Mouse (Mus musculus): ENCODE results near the gene Tmx2. TPM values are rescaled to one million over a fixed set of nuclear protein-coding genes. Genes with fewer than 3 reads are reported as not detected.
"Not testable (repeated sequence)": the region's sequence is repeated elsewhere in the genome, so short reads cannot be mapped to it uniquely, and the experiment has no call there.

The Tmx2 gene
- polyA plus RNA-seq (2021), result 244 TPM

DNA sequence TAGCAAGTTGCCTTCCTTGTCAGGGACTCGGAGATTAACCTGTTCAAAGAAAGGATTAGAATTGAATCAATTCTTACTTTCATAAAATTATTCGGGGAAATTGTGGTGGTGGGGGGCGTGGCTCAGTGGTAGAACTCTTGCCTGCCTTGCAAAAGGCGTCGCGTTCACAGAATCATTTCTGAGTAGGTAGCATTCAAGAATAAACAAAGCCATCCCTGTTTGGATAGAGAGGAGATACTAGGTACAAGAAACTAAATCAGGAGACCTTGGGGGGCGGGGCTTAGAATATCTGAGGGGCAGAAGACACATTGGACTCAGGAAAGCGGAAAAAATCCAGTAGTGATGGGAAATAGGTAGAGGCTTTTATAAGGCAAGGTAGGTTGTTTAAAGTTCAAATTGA lies at the start of gene Tmx2:
Gene Tmx2, minus strand, starts transcription at position 125 of the 400 bp plus-strand sequence.
- ChIA-PET POLR2A (no interaction called here), CTCF (interaction anchor here (0.7 kb wide), 1 partner anchor 20 kb away, joined by 3 read pairs; no protein-coding TSS in a partner anchor)
- ATAC-seq (no peak), DNase-seq (ENCODE audit: low read depth, low spot score) (no peak)
- in situ Hi-C loops (cut with MboI; ENCODE audit: low pct_unique_long_range_greater_than_20kb), result no loop called here
- no peak for TF ChIP-seq CTCF (IDR thresholded peaks at IDR 0.05)
- no peaks in the 10 kb centered on the region for H3K27me3 ChIP-seq

DNA sequence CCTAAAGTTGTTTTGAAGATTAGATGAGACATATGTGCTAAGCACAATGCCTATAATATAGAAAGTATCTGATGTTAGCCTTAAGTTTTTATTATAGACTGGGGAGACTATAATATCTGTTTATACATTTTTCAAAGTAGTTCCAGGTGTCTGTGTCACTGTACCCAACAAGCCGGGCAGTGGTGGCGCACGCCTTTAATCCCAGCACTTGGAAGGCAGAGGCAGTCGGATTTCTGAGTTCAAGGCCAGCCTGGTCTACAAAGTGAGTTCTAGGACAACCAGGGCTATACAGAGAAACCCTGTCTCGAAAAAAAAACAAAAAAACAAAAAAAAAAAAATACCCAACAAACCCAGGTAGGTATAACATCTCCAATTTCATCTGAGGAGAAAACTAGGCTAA lies 49.3 kb upstream of the Tmx2 start:
- in situ Hi-C loops (cut with MboI; ENCODE audit: low pct_unique_long_range_greater_than_20kb); POLR2A ChIA-PET; ATAC-seq; H3K27me3 ChIP-seq; DNase-seq (ENCODE audit: low read depth, low spot score); CTCF ChIA-PET: not testable (repeated sequence)

DNA sequence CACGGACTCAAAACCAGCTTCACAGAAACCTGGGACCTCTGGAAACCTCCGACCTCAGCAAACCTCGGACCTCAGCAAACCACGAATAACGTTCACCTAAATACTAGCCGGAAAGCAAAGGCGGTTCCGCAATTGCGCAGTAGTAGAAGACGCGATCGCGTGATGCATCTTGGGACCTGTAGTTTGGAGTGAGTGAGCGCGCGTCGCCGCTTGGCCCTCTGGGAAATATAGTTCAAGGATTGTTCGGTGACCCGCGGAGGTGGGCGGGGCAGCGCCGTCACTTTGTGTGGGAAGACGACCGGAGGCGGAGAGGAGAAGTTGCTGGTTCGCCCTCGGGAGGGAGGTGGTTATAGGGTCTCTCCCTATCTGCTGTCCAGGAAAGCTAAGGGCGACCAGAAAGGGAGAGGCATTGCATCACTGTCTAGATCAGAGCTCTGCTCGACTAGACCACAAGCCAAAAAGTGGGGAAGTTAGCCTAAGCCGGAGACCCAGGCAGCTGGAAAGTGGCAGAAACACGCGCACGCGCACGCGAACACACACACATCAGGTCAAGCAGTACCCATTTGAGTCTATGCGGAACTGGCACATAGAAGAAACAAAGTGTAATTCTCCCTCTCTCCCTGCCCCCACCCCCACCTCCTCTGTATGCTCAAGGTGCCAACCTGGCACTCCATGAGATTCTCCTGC lies 48.4 kb upstream of the Tmx2 start, which contains the start of gene Clp1:
Gene Clp1, minus strand, starts transcription at position 179 of the 687 bp plus-strand sequence.
- DNase-seq (ENCODE audit: low read depth, low spot score), result peak; percentile 59
- ATAC-seq, result peak; percentile 93
- CTCF ChIA-PET, result no interaction called here
- H3K27me3 ChIP-seq, result no peaks in the 10 kb centered on the region
- POLR2A ChIA-PET, result interaction anchor here (0.8 to 1.6 kb wide), 4 partner anchors 7 to 16 kb away, joined by 3 to 7 read pairs (median 4); partner anchors contain the start of genes Gm19426 and Ypel4
- no peak for TF ChIP-seq CTCF (IDR thresholded peaks at IDR 0.05)
- in situ Hi-C loops (cut with MboI; ENCODE audit: low pct_unique_long_range_greater_than_20kb), result no loop called here

DNA sequence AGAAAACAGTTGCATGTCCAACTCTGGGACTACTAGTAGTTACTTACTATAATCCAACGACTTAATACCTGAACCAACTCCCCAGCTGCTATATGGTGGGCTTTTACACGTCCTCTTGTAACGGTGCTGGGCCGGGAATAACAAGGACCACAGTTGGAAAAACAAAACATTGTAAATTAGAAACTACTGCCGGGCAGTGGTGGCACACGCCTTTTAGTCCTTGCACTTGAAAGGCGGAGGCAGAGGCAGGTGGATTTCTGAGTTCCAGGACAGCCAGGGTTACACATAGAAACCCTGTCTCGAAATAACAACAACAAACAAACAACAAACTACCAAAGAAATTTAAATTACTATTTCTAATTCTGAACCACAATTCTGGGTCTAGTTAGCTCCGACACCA lies 47.8 kb upstream of the Tmx2 start:
- H3K27me3 ChIP-seq, result no peaks in the 10 kb centered on the region
- in situ Hi-C loops (cut with MboI; ENCODE audit: low pct_unique_long_range_greater_than_20kb), result no loop called here
- ChIA-PET CTCF (no interaction called here), POLR2A (interaction anchor here (0.8 to 1.6 kb wide), 4 partner anchors 7 to 17 kb away, joined by 3 to 7 read pairs (median 4); partner anchors contain the start of genes Gm19426 and Ypel4)
- DNase-seq (ENCODE audit: low read depth, low spot score) (no peak), ATAC-seq (no peak)
- TF ChIP-seq CTCF (IDR thresholded peaks at IDR 0.05), result no peak

DNA sequence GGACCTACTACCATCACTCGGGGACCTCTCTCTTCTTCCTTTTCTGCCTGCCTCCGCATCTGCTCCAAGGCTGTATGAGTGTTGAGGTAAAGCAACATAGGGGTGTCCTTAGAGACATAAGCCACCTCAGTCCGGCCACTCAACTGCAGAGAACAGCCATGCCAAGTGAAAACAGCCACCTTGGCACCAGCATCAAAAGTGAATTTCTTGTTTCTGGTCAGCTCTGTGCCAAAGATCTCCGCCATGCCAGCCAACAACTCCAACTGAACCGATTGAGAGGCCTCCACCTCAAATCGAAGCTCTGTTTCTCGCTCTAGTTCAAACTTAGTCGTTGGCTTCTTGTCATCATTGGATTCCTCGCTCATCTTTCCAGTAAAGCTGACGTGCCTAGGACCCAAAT lies 46.8 kb upstream of the Tmx2 start:
- ChIA-PET CTCF (no interaction called here), POLR2A (interaction anchor here (1.3 kb wide), 1 partner anchor 8 kb away, joined by 3 read pairs; the partner anchor contains the start of gene Ypel4)
- no peak for TF ChIP-seq CTCF (IDR thresholded peaks at IDR 0.05)
- no peaks in the 10 kb centered on the region for H3K27me3 ChIP-seq
- in situ Hi-C loops (cut with MboI; ENCODE audit: low pct_unique_long_range_greater_than_20kb), result no loop called here
- ATAC-seq, result no peak
- no peak for DNase-seq (ENCODE audit: low read depth, low spot score)

- no peaks in the 10 kb centered on the region for H3K27me3 ChIP-seq
- in situ Hi-C loops (cut with MboI; ENCODE audit: low pct_unique_long_range_greater_than_20kb), result no loop called here
- TF ChIP-seq CTCF (IDR thresholded peaks at IDR 0.05), result no peak
- ChIA-PET CTCF (interaction anchor here (0.6 kb wide), 1 partner anchor 19 kb away, joined by 3 read pairs; no protein-coding TSS in a partner anchor), POLR2A (interaction anchor here (0.5 kb wide), 1 partner anchor 50 kb away, joined by 3 read pairs; no protein-coding TSS in a partner anchor)
- no peak for ATAC-seq
- no peak for DNase-seq (ENCODE audit: low read depth, low spot score)
Measured at GRCm38 (mm10) chr2:84723856-84724255, 44.9 kb upstream of the Tmx2 start.

DNA sequence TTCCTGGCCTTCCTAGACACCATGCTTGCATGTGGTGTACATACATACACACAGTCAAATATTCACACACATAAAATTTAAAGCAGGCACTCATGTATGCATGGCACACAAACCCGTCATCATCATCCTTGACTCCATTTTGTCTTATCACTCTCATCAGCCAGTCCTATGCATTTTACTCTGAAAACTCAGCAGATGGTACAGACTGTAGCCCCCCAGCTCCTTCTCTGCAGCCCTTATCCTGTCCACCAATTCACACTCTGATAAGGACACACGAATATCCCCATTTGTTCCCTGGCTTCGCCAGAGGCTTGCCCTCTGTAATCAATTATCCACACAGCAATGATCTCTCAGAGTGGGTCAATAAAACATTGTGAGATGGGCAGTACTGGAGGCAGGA lies 42.2 kb upstream of the Tmx2 start:
- CTCF ChIA-PET, result no interaction called here
- ATAC-seq (no peak), DNase-seq (ENCODE audit: low read depth, low spot score) (no peak)
- POLR2A ChIA-PET, result interaction anchor here (1.6 kb wide), 1 partner anchor 14 kb away, joined by 5 read pairs; no protein-coding TSS in a partner anchor
- TF ChIP-seq CTCF (IDR thresholded peaks at IDR 0.05), result no peak
- in situ Hi-C loops (cut with MboI; ENCODE audit: low pct_unique_long_range_greater_than_20kb), result no loop called here
- H3K27me3 ChIP-seq, result no peaks in the 10 kb centered on the region

DNA sequence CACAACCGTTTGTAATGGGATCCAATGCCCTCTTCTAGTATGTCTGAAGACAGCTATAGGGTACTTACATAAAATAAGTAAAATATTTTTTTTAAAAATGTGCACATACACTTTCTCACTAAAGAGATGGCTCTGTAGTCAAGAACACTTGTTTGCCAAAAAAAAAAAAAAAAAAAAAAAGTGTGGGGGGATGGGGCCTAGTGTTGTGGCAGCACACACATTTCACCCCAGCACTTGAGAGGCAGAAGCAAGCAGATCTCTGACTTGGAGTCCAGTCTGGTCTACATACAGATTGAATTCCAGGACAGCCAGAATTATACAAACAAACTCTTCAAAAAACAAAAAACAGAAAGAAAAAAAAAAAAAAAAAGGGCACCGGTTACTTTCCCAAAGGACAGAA lies 41.8 kb upstream of the Tmx2 start:
- ChIA-PET CTCF (no interaction called here), POLR2A (interaction anchor here (1.6 kb wide), 1 partner anchor 14 kb away, joined by 5 read pairs; no protein-coding TSS in a partner anchor)
- TF ChIP-seq CTCF (IDR thresholded peaks at IDR 0.05), result no peak
- ATAC-seq (no peak), DNase-seq (ENCODE audit: low read depth, low spot score) (no peak)
- in situ Hi-C loops (cut with MboI; ENCODE audit: low pct_unique_long_range_greater_than_20kb), result no loop called here
- H3K27me3 ChIP-seq, result no peaks in the 10 kb centered on the region

DNA sequence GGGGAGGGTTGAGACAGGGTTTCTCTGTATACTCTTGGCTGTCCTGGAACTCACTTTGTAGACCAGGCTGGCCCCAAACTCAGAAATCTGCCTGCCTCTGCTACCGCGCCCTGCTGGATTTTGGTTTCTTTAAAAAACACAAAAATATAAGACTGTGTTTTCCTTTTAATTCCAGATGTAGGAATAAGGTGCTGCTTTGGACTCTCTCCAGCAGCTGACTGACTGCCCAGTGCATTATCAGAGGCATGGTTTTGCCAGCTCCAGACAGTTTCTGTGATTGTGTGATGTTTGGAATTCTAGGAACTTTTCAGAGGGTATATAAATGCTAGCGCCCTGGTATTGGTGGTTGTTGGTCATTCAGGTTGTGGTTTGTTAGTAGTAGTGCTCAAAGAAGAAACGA lies 38.4 kb upstream of the Tmx2 start:
- POLR2A ChIA-PET, result interaction anchor here (0.6 to 1.6 kb wide), 2 partner anchors 9 to 1102 kb away, joined by 3 to 4 read pairs; no protein-coding TSS in a partner anchor
- no peak for ATAC-seq
- no peaks in the 10 kb centered on the region for H3K27me3 ChIP-seq
- in situ Hi-C loops (cut with MboI; ENCODE audit: low pct_unique_long_range_greater_than_20kb), result no loop called here
- no peak for DNase-seq (ENCODE audit: low read depth, low spot score)
- no peak for TF ChIP-seq CTCF (IDR thresholded peaks at IDR 0.05)
- CTCF ChIA-PET, result no interaction called here

- no peak for TF ChIP-seq CTCF (IDR thresholded peaks at IDR 0.05)
- DNase-seq (ENCODE audit: low read depth, low spot score) (no peak), ATAC-seq (no peak)
- in situ Hi-C loops (cut with MboI; ENCODE audit: low pct_unique_long_range_greater_than_20kb), result no loop called here
- ChIA-PET CTCF (interaction anchor here (0.9 kb wide), 1 partner anchor 42 kb away, joined by 4 read pairs; no protein-coding TSS in a partner anchor), POLR2A (interaction anchor here (0.5 to 1.6 kb wide), 4 partner anchors 10 to 1101 kb away, joined by 3 to 4 read pairs (median 3); no protein-coding TSS in a partner anchor)
- no peaks in the 10 kb centered on the region for H3K27me3 ChIP-seq
Measured at GRCm38 (mm10) chr2:84716423-84717355, 37.7 kb upstream of the Tmx2 start.
